In genomic region chr2:131179990-131180587, GRCm38 (mm10) we compare ENCODE assay signal across 8 mouse cellular contexts. TPM values are rescaled to one million over a fixed set of nuclear protein-coding genes. Genes with fewer than 3 reads are reported as not detected.
DNase-seq lines count a peak whose midpoint lies in the region; ATAC-seq lines count a peak whose summit lies in the region.

Gene Cenpb (minus strand): TSS chr2:131180067.

- peak; percentile 88 for DNase-seq in R1 (ENCODE audit: low read depth, low spot score)
- peak; percentile 91 to 95 for DNase-seq in cerebellum, postnatal 25 days
- peak; percentile 80 to 84 for DNase-seq in frontal cortex, postnatal 36 days (ENCODE audit: low spot score in 2 of 2)
- peak; percentile 89 for DNase-seq in hindbrain, embryonic 14.5 days (ENCODE audit: low spot score)
- DNase-seq in left cerebral cortex, adult 18-20 months (ENCODE audit: low spot score in 2 of 2): peak; percentile 77 to 86
- DNase-seq in right cerebral cortex, adult 18-20 months: peak; percentile 86
- DNase-seq in urinary bladder, postnatal 14 days (ENCODE audit: low spot score): peak; percentile 84

- peak within 1 kb of the TSS; percentile 73 for H3K4me3 ChIP-seq in hindbrain, embryonic 14.5 days (replicated peaks; ENCODE audit: low read length)
- peak within 1 kb of the TSS; percentile 61 for H3K4me3 ChIP-seq in macrophage (ENCODE audit: inconsistent target)

- no peaks in the 10 kb centered on the region for H3K27me3 ChIP-seq in hindbrain, embryonic 14.5 days (ENCODE audit: control insufficient read depth, insufficient read depth, low read length)

- no peaks in the 10 kb centered on the region for H3K9me3 ChIP-seq in hindbrain, embryonic 14.5 days (ENCODE audit: control insufficient read depth, low read length)

- peaks cover 33% of the 10 kb centered on the region for H3K4me1 ChIP-seq in hindbrain, embryonic 14.5 days (replicated peaks; ENCODE audit: control insufficient read depth, insufficient read depth, low read length)

- peak within 1 kb of the TSS; percentile 86 for H3K9ac ChIP-seq in hindbrain, embryonic 14.5 days

- H3K27ac ChIP-seq in hindbrain, embryonic 14.5 days: peak within 1 kb of the TSS; percentile 97
- peak within 1 kb of the TSS; percentile 73 for H3K27ac ChIP-seq in macrophage

- ATAC-seq in hindbrain, embryonic 14.5 days (ENCODE audit: low FRiP score): peak; percentile 88

- H3K79me2 ChIP-seq in macrophage (ENCODE audit: inconsistent target): peaks cover 37% of the 10 kb centered on the region

- H3K4me2 ChIP-seq in hindbrain, embryonic 14.5 days (replicated peaks): peak within 1 kb of the TSS; percentile 99

- peaks cover 11% of the 10 kb centered on the region; the same call in 1 of the 2 replicates for H3K36me3 ChIP-seq in hindbrain, embryonic 14.5 days (replicated peaks; ENCODE audit: control insufficient read depth, insufficient read depth)
- H3K36me3 ChIP-seq in macrophage (ENCODE audit: inconsistent target): peaks cover 5% of the 10 kb centered on the region; the same call in 1 of the 2 replicates

- 2% methylated on average over 45 of the region's 57 CpGs for WGBS in hindbrain, embryonic 14.5 days
- WGBS in macrophage (ENCODE audit: missing documents): 2% methylated on average over 52 of the region's 57 CpGs

RNA-seq across cellular contexts. Expression of gene Cenpb, which starts in this region (rescaled TPM):
- 9.3 and 10.3 TPM in 2 replicates for polyA plus RNA-seq in hindbrain, embryonic 14.5 days (2014; fragmentation: Nextera tagmentation; extraction: Ambion mirVana)
- total RNA-seq in left cerebral cortex, adult 18-20 months (2021): 10 to 100 TPM; 64.2 to 64.3 TPM
- 10 to 100 TPM; 10.4 to 41.7 (median 15.7) TPM for total RNA-seq in macrophage (2018; cell fraction: chromatin; rRNA removed)
- 100 to 1,000 TPM in 10 of 26 experiments, 10 to 100 TPM in 16; 66.8 to 122 (median 95.5) TPM for total RNA-seq in macrophage (2018; cell fraction: cytosol; rRNA removed)
- total RNA-seq in macrophage (2018; cell fraction: nucleus; rRNA removed): 10 to 100 TPM; 29.6 to 95.9 (median 60.9) TPM
- 97.8 to 113 TPM (median 108 TPM) in 3 replicates for polyA plus RNA-seq in macrophage (2018)

Comparison
In these comparisons a context has a peak if more than half of its experiments do, and no peak if none do; other contexts are left out.
1. Peak in every context shown above with its lines: DNase-seq, ATAC-seq, H3K4me3 ChIP-seq and H3K27ac ChIP-seq.